Mouse (Mus musculus): Measurements from ENCODE around the gene Wdr4. TPM values are rescaled to one million over a fixed set of nuclear protein-coding genes. Genes with fewer than 3 reads are reported as not detected.
A peak's percentile ranks its signal among the peaks of the same experiment; 100 is the strongest.
"Not testable (repeated sequence)": the region's sequence is repeated elsewhere in the genome, so short reads cannot be mapped to it uniquely, and the experiment has no call there.

Wdr4 gene
- 24.8 and 30.3 TPM in 2 replicates for polyA plus RNA-seq (2012; rRNA removed)

GRCm38 (mm10) chr17:31519946-31520838 is at the start of gene Wdr4, which contains the start of gene Ndufv3:
TSS of gene Wdr4 (minus strand) at chr17:31519980.
TSS of gene Ndufv3 (plus strand) at chr17:31520115.
- DNase-seq (ENCODE audit: extremely low spot score in 1 of 2, low spot score in 1 of 2): peak; percentile 98 to 99

GRCm38 (mm10) chr17:31566276-31566675 is 46.5 kb upstream of the Wdr4 start:
- DNase-seq (ENCODE audit: extremely low spot score in 1 of 2, low spot score in 1 of 2): no peak

- peak in 1 of 2 experiments; percentile 53 for DNase-seq (ENCODE audit: extremely low spot score in 1 of 2, low spot score in 1 of 2)
Measured at GRCm38 (mm10) chr17:31565141-31566056, 45.6 kb upstream of the Wdr4 start.

- DNase-seq (ENCODE audit: extremely low spot score in 1 of 2, low spot score in 1 of 2): no peak
Measured at GRCm38 (mm10) chr17:31564858-31565140, 45.0 kb upstream of the Wdr4 start.

GRCm38 (mm10) chr17:31564015-31564857 is 44.5 kb upstream of the Wdr4 start, which contains the start of gene Pknox1:
TSS of gene Pknox1 (plus strand) at chr17:31564734.
- peak; percentile 98 to 100 for DNase-seq (ENCODE audit: extremely low spot score in 1 of 2, low spot score in 1 of 2)

GRCm38 (mm10) chr17:31563632-31564014 is 43.8 kb upstream of the Wdr4 start:
- peak in 1 of 2 experiments; percentile 34 for DNase-seq (ENCODE audit: extremely low spot score in 1 of 2, low spot score in 1 of 2)

GRCm38 (mm10) chr17:31559021-31559789 is 39.4 kb upstream of the Wdr4 start:
- no peak for DNase-seq (ENCODE audit: extremely low spot score in 1 of 2, low spot score in 1 of 2)

- no peak for DNase-seq (ENCODE audit: extremely low spot score in 1 of 2, low spot score in 1 of 2)
Measured at GRCm38 (mm10) chr17:31557947-31558542, 38.3 kb upstream of the Wdr4 start.

GRCm38 (mm10) chr17:31557124-31557880 is 37.5 kb upstream of the Wdr4 start:
- no peak for DNase-seq (ENCODE audit: extremely low spot score in 1 of 2, low spot score in 1 of 2)

GRCm38 (mm10) chr17:31556253-31556652 is 36.5 kb upstream of the Wdr4 start:
- DNase-seq (ENCODE audit: extremely low spot score in 1 of 2, low spot score in 1 of 2): no peak

- not testable (repeated sequence) for DNase-seq (ENCODE audit: extremely low spot score in 1 of 2, low spot score in 1 of 2)
Measured at GRCm38 (mm10) chr17:31552601-31553000, 32.8 kb upstream of the Wdr4 start.

- no peak for DNase-seq (ENCODE audit: extremely low spot score in 1 of 2, low spot score in 1 of 2)
Measured at GRCm38 (mm10) chr17:31549389-31549788, 29.6 kb upstream of the Wdr4 start.

- no peak for DNase-seq (ENCODE audit: extremely low spot score in 1 of 2, low spot score in 1 of 2)
Measured at GRCm38 (mm10) chr17:31547974-31548373, 28.2 kb upstream of the Wdr4 start.

- DNase-seq (ENCODE audit: extremely low spot score in 1 of 2, low spot score in 1 of 2): no peak
Measured at GRCm38 (mm10) chr17:31546444-31547196, 26.8 kb upstream of the Wdr4 start.

- no peak for DNase-seq (ENCODE audit: extremely low spot score in 1 of 2, low spot score in 1 of 2)
Measured at GRCm38 (mm10) chr17:31543574-31543973, 23.8 kb upstream of the Wdr4 start.

GRCm38 (mm10) chr17:31541460-31541831 is 21.7 kb upstream of the Wdr4 start:
- DNase-seq (ENCODE audit: extremely low spot score in 1 of 2, low spot score in 1 of 2): no peak

- no peak for DNase-seq (ENCODE audit: extremely low spot score in 1 of 2, low spot score in 1 of 2)
Measured at GRCm38 (mm10) chr17:31540809-31541459, 21.2 kb upstream of the Wdr4 start.
